Mouse (Mus musculus) layer of hippocampus, postnatal 10 days (tissue): ENCODE data around the gene Barx1. TPM values are rescaled to one million over a fixed set of nuclear protein-coding genes. Genes with fewer than 3 reads are reported as not detected.

Experiments used
- total RNA-seq, 2 experiments: library from RNA; stranded (reverse); gene quantifications; 2 replicates each; pipeline ENCODE4 v1.2.3; 2021

Barx1 gene
- total RNA-seq, 2 experiments from 2014 or later, result not detected

Other genes starting within 250 kb of the Barx1 start
- 10 to 100 TPM; 18.2 to 19.6 TPM for gene Zfp169, start 149.5 kb upstream of the Barx1 start, total RNA-seq
- gene A830005F24Rik, start 149.4 kb upstream of the Barx1 start, total RNA-seq, result 1 to 10 TPM; 1.8 to 1.9 TPM
- gene Ptpdc1, start 37.3 kb upstream of the Barx1 start, total RNA-seq, result 10 to 100 TPM; 27.8 to 28.8 TPM
- gene Phf2, start 208.1 kb downstream of the Barx1 start, total RNA-seq, result 10 to 100 TPM; 27.9 to 29.9 TPM